Mouse (Mus musculus) embryonic fibroblast, embryonic 13.5 days (primary cell): ENCODE measurements around the gene Clba1.

Experiments
- CTCF ChIP-seq: IDR thresholded peaks from 2 replicates; pipeline ENCODE4 v1.5.1; 2011; ENCODE audit warnings: mild to moderate bottlenecking, control low read depth, low read length, moderate library complexity, borderline replicate concordance; ENCODE audit not compliant: insufficient read depth
- POLR2A ChIP-seq: IDR thresholded peaks from 2 replicates; pipeline ENCODE4 v1.6.1; 2011; ENCODE audit warnings: low read depth, mild to moderate bottlenecking, control low read depth, low read length, moderate library complexity

DNA sequence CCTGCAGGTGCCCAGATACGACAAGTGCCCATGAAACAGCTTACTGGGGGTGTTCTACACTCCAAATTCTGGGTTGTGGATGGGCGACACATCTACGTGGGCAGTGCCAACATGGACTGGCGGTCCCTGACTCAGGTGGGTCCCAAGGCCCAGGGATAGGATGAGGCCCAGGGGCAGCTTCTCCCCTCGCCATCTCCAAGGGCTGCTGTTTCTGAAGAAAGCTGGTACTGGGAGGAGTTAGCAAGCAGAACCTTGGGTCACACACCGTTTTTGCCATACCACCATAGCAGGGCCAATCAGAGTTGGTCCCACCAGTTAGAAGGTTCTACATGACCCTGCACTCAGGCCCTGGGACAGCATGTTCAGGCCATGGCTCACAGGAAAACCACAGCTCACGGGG lies 43.7 kb upstream of the Clba1 start:
- no peak for TF ChIP-seq CTCF
- TF ChIP-seq POLR2A = no peak
